Mouse (Mus musculus) C2C12 (cell line): Measurements from ENCODE around the gene Ints6.

ENCODE experiments used
- CTCF ChIP-seq: IDR thresholded peaks from one replicate; pipeline ENCODE4 v1.5.1; 2011; ENCODE audit not compliant: control insufficient read depth, insufficient read depth, insufficient read length
- MAX ChIP-seq: IDR thresholded peaks from one replicate; pipeline ENCODE4 v1.6.1; 2011; ENCODE audit warnings: mild to moderate bottlenecking, control low read depth
- MYOG ChIP-seq: IDR thresholded peaks from one replicate; pipeline ENCODE4 v1.6.1; 2011; ENCODE audit not compliant: control insufficient read depth, insufficient read length; ENCODE audit errors: extremely low read depth
- USF1 ChIP-seq: IDR thresholded peaks from one replicate; pipeline ENCODE4 v1.6.1; 2011; ENCODE audit warnings: low read depth, mild to moderate bottlenecking, control low read depth, moderate library complexity

DNA sequence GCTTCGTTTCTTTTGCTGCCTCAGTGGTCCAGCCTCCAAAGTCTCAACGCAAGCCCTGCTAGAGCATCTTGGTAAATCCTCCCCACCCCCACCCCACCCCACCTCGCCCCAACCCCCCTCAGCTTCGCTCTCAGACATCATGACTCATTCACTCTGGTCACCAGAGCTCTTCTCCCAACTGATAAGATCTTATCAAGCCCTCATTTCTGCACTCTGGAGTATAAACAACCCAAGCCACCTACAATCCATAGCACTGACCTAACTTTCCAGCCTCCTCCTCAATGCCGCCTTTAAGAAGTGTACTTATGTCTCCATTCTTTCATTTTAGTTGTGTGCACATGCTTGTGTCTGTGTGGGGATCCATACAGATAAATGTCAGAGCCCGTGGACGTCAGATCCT lies 34.8 kb upstream of the Ints6 start:
- no peak for TF ChIP-seq MAX
- no peak for TF ChIP-seq MYOG
- TF ChIP-seq CTCF = no peak
- no peak for TF ChIP-seq USF1
